Mouse (Mus musculus): ENCODE measurements around the gene Grk1. TPM values are rescaled to one million over a fixed set of nuclear protein-coding genes. Genes with fewer than 3 reads are reported as not detected.

Grk1 gene
- polyA plus RNA-seq, 1 experiment from 2014 or later = not detected

- Histone ChIP-seq H3K9ac (replicated peaks; ENCODE audit: low read depth) (no peak overlapping the region), H3K36me3 (ENCODE audit: insufficient read depth, low read length) (no peaks in the 10 kb centered on the region), H3K27me3 (replicated peaks; ENCODE audit: insufficient read depth, low read length) (no peaks in the 10 kb centered on the region), H3K4me3 (ENCODE audit: low read depth, low read length) (no peak overlapping the region), H3K4me2 (replicated peaks; ENCODE audit: low read depth, low read length) (no peak overlapping the region), H3K27ac (ENCODE audit: low read length) (no peak overlapping the region), H3K4me1 (ENCODE audit: insufficient read depth, low read depth, low read length) (no peaks in the 10 kb centered on the region), H3K9me3 (ENCODE audit: low read length) (no peaks in the 10 kb centered on the region)
- ATAC-seq (no peak), DNase-seq (ENCODE audit: low spot score) (no peak)
- WGBS = 62% methylated on average over 2 of the region's 2 CpGs
- TF ChIP-seq EP300 (IDR thresholded peaks at IDR 0.05) (no peak), CTCF (IDR thresholded peaks at IDR 0.05) (no peak)
These were observed 14.3 kb downstream of the Grk1 start for GRCm38 (mm10) chr8:13419111-13419639.

- Histone ChIP-seq H3K4me1 (ENCODE audit: insufficient read depth, low read depth, low read length) (no peaks in the 10 kb centered on the region), H3K27ac (ENCODE audit: low read length) (no peak overlapping the region), H3K27me3 (replicated peaks; ENCODE audit: insufficient read depth, low read length) (no peaks in the 10 kb centered on the region), H3K9me3 (ENCODE audit: low read length) (no peaks in the 10 kb centered on the region), H3K9ac (replicated peaks; ENCODE audit: low read depth) (no peak overlapping the region), H3K36me3 (ENCODE audit: insufficient read depth, low read length) (no peaks in the 10 kb centered on the region), H3K4me2 (replicated peaks; ENCODE audit: low read depth, low read length) (no peak overlapping the region), H3K4me3 (ENCODE audit: low read depth, low read length) (no peak overlapping the region)
- DNase-seq (ENCODE audit: low spot score) (peak; percentile 19), ATAC-seq (peak; percentile 50; the same call in 1 of the 2 replicates)
- WGBS = 73% methylated on average over 6 of the region's 6 CpGs
- TF ChIP-seq CTCF (IDR thresholded peaks at IDR 0.05) = no peak
- TF ChIP-seq EP300 (IDR thresholded peaks at IDR 0.05) = no peak
These were observed 16.1 kb downstream of the Grk1 start for GRCm38 (mm10) chr8:13420970-13421369.

- H3K36me3 ChIP-seq (ENCODE audit: insufficient read depth, low read length) = no peaks in the 10 kb centered on the region
- H3K4me3 ChIP-seq (ENCODE audit: low read depth, low read length) = no peak overlapping the region
- H3K4me2 ChIP-seq (replicated peaks; ENCODE audit: low read depth, low read length) = no peak overlapping the region
- WGBS = 61% methylated on average over 6 of the region's 6 CpGs
- no peak for DNase-seq (ENCODE audit: low spot score)
- H3K4me1 ChIP-seq (ENCODE audit: insufficient read depth, low read depth, low read length) = no peaks in the 10 kb centered on the region
- no peaks in the 10 kb centered on the region for H3K9me3 ChIP-seq (ENCODE audit: low read length)
- no peak overlapping the region for H3K27ac ChIP-seq (ENCODE audit: low read length)
- no peak overlapping the region for H3K9ac ChIP-seq (replicated peaks; ENCODE audit: low read depth)
- TF ChIP-seq CTCF (IDR thresholded peaks at IDR 0.05) (no peak), EP300 (IDR thresholded peaks at IDR 0.05) (no peak)
- no peaks in the 10 kb centered on the region for H3K27me3 ChIP-seq (replicated peaks; ENCODE audit: insufficient read depth, low read length)
- ATAC-seq = no peak
These were observed 22.5 kb downstream of the Grk1 start for GRCm38 (mm10) chr8:13427351-13427750.

- no peaks in the 10 kb centered on the region for H3K9me3 ChIP-seq (ENCODE audit: low read length)
- ATAC-seq (no peak), DNase-seq (ENCODE audit: low spot score) (no peak)
- H3K27ac ChIP-seq (ENCODE audit: low read length) = no peak overlapping the region
- H3K9ac ChIP-seq (replicated peaks; ENCODE audit: low read depth) = no peak overlapping the region
- H3K4me1 ChIP-seq (ENCODE audit: insufficient read depth, low read depth, low read length) = no peaks in the 10 kb centered on the region
- no peak overlapping the region for H3K4me2 ChIP-seq (replicated peaks; ENCODE audit: low read depth, low read length)
- H3K27me3 ChIP-seq (replicated peaks; ENCODE audit: insufficient read depth, low read length) = no peaks in the 10 kb centered on the region
- no peak overlapping the region for H3K4me3 ChIP-seq (ENCODE audit: low read depth, low read length)
- TF ChIP-seq EP300 (IDR thresholded peaks at IDR 0.05) = no peak
- no peak for TF ChIP-seq CTCF (IDR thresholded peaks at IDR 0.05)
- 69% methylated on average over 9 of the region's 9 CpGs for WGBS
- H3K36me3 ChIP-seq (ENCODE audit: insufficient read depth, low read length) = no peaks in the 10 kb centered on the region
These were observed 23.3 kb downstream of the Grk1 start for GRCm38 (mm10) chr8:13428156-13428555.

- H3K36me3 ChIP-seq (ENCODE audit: insufficient read depth, low read length) = no peaks in the 10 kb centered on the region
- no peak for DNase-seq (ENCODE audit: low spot score)
- no peak overlapping the region for H3K27ac ChIP-seq (ENCODE audit: low read length)
- ATAC-seq = no peak
- no peaks in the 10 kb centered on the region for H3K4me1 ChIP-seq (ENCODE audit: insufficient read depth, low read depth, low read length)
- H3K4me3 ChIP-seq (ENCODE audit: low read depth, low read length) = no peak overlapping the region
- no peak overlapping the region for H3K9ac ChIP-seq (replicated peaks; ENCODE audit: low read depth)
- no peaks in the 10 kb centered on the region for H3K9me3 ChIP-seq (ENCODE audit: low read length)
- 57% methylated on average over 7 of the region's 7 CpGs for WGBS
- H3K27me3 ChIP-seq (replicated peaks; ENCODE audit: insufficient read depth, low read length) = peaks cover 7% of the 10 kb centered on the region; the same call in 1 of the 2 replicates
- TF ChIP-seq EP300 (IDR thresholded peaks at IDR 0.05) (no peak), CTCF (IDR thresholded peaks at IDR 0.05) (no peak)
- H3K4me2 ChIP-seq (replicated peaks; ENCODE audit: low read depth, low read length) = no peak overlapping the region
These were observed 25.5 kb downstream of the Grk1 start for GRCm38 (mm10) chr8:13430412-13430811.

- H3K4me1 ChIP-seq (ENCODE audit: insufficient read depth, low read depth, low read length) = no peaks in the 10 kb centered on the region
- no peak overlapping the region for H3K27ac ChIP-seq (ENCODE audit: low read length)
- H3K36me3 ChIP-seq (ENCODE audit: insufficient read depth, low read length) = no peaks in the 10 kb centered on the region
- ATAC-seq (no peak), DNase-seq (ENCODE audit: low spot score) (no peak)
- H3K4me3 ChIP-seq (ENCODE audit: low read depth, low read length) = no peak overlapping the region
- no peaks in the 10 kb centered on the region for H3K9me3 ChIP-seq (ENCODE audit: low read length)
- peaks cover 7% of the 10 kb centered on the region; the same call in 1 of the 2 replicates for H3K27me3 ChIP-seq (replicated peaks; ENCODE audit: insufficient read depth, low read length)
- H3K4me2 ChIP-seq (replicated peaks; ENCODE audit: low read depth, low read length) = no peak overlapping the region
- H3K9ac ChIP-seq (replicated peaks; ENCODE audit: low read depth) = no peak overlapping the region
- TF ChIP-seq EP300 (IDR thresholded peaks at IDR 0.05) (no peak), CTCF (IDR thresholded peaks at IDR 0.05) (no peak)
These were observed 26.0 kb downstream of the Grk1 start for GRCm38 (mm10) chr8:13430866-13431265.

GRCm38 (mm10) chr8:13433130-13433529, 28.2 kb downstream of the Grk1 start:
- H3K9me3 ChIP-seq (ENCODE audit: low read length) = no peaks in the 10 kb centered on the region
- no peaks in the 10 kb centered on the region for H3K4me1 ChIP-seq (ENCODE audit: insufficient read depth, low read depth, low read length)
- peaks cover 9% of the 10 kb centered on the region; the same call in 1 of the 2 replicates for H3K27me3 ChIP-seq (replicated peaks; ENCODE audit: insufficient read depth, low read length)
- WGBS = 60% methylated on average over 4 of the region's 5 CpGs
- no peak overlapping the region for H3K4me3 ChIP-seq (ENCODE audit: low read depth, low read length)
- ATAC-seq (no peak), DNase-seq (ENCODE audit: low spot score) (no peak)
- H3K36me3 ChIP-seq (ENCODE audit: insufficient read depth, low read length) = no peaks in the 10 kb centered on the region
- H3K4me2 ChIP-seq (replicated peaks; ENCODE audit: low read depth, low read length) = no peak overlapping the region
- H3K27ac ChIP-seq (ENCODE audit: low read length) = no peak overlapping the region
- no peak for TF ChIP-seq CTCF (IDR thresholded peaks at IDR 0.05)
- no peak for TF ChIP-seq EP300 (IDR thresholded peaks at IDR 0.05)
- H3K9ac ChIP-seq (replicated peaks; ENCODE audit: low read depth) = no peak overlapping the region
